Mouse (Mus musculus): ENCODE measurements around the gene Ago3.

Gene Ago3

DNA sequence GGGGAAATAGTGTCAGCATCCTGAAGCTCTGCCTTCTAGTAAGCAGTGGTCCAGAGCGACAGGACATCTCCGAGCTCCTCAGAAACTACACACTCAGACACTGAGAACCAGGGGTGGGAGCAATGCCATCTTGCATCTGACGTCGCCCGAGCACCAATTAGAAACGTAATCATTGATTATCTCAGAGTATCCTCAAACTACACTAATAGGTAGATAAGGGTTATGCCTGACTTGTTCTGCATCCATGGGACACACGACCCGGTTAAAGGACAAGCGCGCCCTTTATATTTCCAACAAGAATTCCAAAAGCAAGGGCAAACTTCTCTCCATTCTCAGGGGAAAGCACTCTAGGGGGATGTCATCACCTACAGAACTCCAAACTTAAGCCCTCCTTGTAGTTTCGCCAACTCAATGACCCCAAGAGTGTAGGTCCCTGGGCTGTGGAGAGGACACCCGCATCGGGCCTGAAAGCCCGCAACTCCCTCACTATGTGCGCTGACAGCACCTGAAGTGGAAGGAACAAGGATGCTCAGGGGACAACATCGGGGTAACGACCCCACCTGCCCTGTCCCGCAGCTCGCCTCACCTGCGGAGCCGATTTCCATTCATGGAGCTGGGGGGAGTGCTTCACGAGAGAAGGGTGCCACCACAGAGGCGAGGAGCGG, 542 bp downstream of the Ago3 start:
- DNase-seq (ENCODE audit: low read depth in 2 of 2, low spot score in 2 of 2), result peak in 1 of 2 experiments; percentile 2

DNA sequence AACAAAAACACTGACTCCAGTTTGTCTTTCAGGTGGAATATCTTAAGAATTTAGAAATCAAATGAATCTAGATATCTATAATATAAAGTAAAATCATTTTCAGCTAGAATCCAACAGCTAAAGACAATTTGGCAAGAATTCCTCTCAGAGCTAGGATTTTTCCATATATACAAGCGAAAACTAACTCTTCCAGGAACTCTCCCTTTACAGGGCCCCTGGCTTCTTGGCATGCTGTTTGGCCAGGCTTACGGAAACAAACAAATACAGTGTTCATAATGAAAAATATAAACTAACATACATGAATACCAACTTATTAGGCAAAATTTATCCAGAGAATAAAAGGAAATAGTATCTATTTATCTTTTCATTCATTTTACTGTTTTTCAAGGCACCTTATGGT, 5.5 kb downstream of the Ago3 start:
- DNase-seq (ENCODE audit: low read depth in 2 of 2, low spot score in 2 of 2), result no peak

GRCm38 (mm10) chr4:126415707-126416106, 13.6 kb downstream of the Ago3 start:
- no peak for DNase-seq (ENCODE audit: low read depth in 2 of 2, low spot score in 2 of 2)

GRCm38 (mm10) chr4:126412526-126412925, 16.8 kb downstream of the Ago3 start:
- no peak for DNase-seq (ENCODE audit: low read depth in 2 of 2, low spot score in 2 of 2)

GRCm38 (mm10) chr4:126371497-126371896, 57.9 kb downstream of the Ago3 start:
- no peak for DNase-seq (ENCODE audit: low read depth in 2 of 2, low spot score in 2 of 2)

DNA sequence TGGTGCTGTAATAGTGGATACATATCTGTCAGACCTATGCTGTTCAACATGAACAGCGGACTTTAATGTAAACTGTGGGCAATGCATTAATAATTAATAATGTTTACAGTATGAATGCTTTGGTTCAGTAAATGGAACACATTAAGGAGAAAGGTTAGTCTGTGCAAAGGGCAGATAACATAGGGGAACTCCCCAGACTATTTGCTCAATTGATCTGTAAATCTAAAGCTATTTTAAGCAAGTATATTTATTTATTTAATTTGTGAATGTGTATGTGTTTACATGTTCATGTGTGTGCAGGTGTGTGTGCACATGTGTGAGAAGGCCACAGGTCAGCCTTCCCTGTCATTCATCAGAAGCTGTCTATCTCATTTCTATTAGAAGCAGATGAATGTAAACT, 69.3 kb downstream of the Ago3 start:
- no peak for DNase-seq (ENCODE audit: low read depth in 2 of 2, low spot score in 2 of 2)

DNA sequence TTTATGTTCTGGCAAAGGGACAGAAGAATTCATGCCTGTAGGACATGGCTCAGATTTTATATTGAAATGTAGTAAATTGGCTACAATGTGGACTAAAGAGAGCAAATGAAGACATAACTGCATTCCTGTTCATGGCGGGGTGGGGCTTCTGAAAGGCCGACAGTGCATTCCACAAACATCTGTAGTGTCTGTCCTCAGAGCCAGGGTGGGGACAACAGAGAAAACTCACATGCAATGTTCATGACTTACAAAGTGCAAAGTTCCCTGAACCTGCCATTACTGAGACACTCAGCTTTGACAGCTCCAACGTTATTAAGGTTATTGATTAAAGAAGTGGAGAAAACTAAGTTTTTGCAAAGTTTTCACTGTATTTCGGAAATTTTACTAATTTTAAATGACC, 85.9 kb downstream of the Ago3 start:
- no peak for DNase-seq (ENCODE audit: low read depth in 2 of 2, low spot score in 2 of 2)

DNA sequence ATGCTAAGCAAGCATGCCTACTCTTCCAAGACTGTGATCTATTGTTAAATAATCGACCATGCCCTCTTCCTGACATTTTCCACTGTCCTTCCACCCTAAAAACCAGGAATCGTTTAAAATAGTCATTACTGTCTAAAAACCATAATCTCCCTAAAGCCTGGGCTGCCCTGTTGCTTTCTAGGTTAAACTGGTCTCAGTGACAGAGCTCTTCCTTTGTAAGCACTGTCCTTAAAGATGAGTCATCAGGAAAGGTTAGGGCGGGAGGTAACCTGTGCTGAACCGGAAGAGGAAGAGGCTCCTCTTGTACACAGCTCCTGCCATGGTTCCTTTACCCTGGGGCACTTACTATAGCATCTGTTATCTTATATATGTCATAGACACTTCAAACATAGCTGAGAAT, 89.9 kb downstream of the Ago3 start:
- DNase-seq (ENCODE audit: low read depth in 2 of 2, low spot score in 2 of 2), result no peak

- DNase-seq (ENCODE audit: low read depth in 2 of 2, low spot score in 2 of 2), result no peak
Measured at GRCm38 (mm10) chr4:126332358-126332757, 97.0 kb downstream of the Ago3 start.

GRCm38 (mm10) chr4:126331751-126332150, 97.6 kb downstream of the Ago3 start:
- DNase-seq (ENCODE audit: low read depth in 2 of 2, low spot score in 2 of 2), result no peak

- no peak for DNase-seq (ENCODE audit: low read depth in 2 of 2, low spot score in 2 of 2)
Measured at GRCm38 (mm10) chr4:126330295-126330694, 99.1 kb downstream of the Ago3 start.

DNA sequence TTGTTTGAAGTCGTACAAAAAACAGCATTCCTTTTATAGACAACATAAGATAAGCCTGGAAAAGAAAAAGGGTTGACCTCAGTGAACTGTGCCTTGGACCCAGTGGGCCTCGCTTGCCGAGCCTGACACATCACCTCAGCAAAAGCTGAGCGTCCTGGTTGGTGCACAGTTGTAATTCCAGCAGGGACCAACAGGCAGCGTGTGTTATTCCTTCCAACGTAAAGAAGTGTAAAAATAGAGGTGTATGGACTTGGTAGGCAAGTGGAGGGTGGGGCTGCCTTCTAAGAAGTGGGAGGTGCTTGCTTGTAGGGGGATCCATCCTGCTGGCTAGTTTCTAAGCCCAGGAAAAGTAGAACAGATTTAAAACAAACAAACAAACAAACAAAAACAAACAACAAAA, 103.3 kb downstream of the Ago3 start:
- DNase-seq (ENCODE audit: low read depth in 2 of 2, low spot score in 2 of 2), result no peak

DNA sequence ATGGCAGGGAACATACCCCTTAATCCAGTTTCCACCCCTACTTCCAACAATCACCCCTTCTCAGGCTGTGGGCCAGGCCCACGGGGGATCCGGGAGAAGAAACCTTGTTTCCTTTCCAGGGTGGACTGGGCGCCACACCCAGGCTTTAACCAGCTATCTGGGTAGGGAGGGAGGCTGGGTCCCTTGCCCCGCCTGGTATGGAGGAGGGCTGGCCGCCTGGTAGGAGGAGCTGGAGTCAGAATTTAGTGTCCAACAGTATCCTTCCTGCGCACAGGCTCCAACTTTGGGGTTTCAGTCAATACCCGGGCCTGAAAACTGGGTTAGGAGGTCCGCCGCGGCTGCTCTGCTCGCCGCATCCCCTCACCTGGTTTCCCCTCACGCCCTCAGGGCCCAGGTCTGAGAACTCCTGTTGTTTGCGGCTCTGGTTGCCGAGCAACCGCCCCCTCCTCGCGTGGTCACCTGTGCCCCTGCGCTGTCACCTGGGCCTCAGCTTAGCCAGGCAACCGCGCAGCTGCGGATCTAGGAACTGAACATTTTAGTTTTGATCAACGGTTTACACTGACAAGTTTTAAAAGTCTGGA, 104.0 kb downstream of the Ago3 start, which contains the start of gene Tekt2:
Gene Tekt2 (minus strand): TSS at position 408 of the 581 bp plus-strand sequence.
- no peak for DNase-seq (ENCODE audit: low read depth in 2 of 2, low spot score in 2 of 2)

- DNase-seq (ENCODE audit: low read depth in 2 of 2, low spot score in 2 of 2), result no peak
Measured at GRCm38 (mm10) chr4:126324861-126325260, 104.5 kb downstream of the Ago3 start.

DNA sequence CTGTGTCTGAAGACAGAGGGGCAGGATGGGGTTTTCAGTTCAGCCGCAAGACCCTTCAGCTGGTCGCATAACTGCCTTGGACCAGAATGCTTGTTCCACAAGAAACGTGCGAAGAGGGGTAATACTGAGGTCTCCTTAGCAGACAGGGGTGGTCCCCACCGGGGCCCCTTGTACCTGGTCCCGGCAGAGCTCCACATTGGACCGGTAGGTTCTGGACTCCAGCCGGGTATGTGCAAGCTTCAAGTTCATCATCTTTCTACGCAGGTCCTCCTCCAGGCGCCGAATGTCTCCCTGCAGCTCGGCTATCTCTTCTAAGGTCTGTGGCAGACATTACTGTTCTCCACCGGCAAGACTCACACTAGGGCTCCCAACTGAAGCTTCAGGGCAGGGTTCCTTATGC, 106.7 kb downstream of the Ago3 start:
- no peak for DNase-seq (ENCODE audit: low read depth in 2 of 2, low spot score in 2 of 2)

- DNase-seq (ENCODE audit: low read depth in 2 of 2, low spot score in 2 of 2), result no peak
Measured at GRCm38 (mm10) chr4:126321854-126322511, 107.4 kb downstream of the Ago3 start.

DNA sequence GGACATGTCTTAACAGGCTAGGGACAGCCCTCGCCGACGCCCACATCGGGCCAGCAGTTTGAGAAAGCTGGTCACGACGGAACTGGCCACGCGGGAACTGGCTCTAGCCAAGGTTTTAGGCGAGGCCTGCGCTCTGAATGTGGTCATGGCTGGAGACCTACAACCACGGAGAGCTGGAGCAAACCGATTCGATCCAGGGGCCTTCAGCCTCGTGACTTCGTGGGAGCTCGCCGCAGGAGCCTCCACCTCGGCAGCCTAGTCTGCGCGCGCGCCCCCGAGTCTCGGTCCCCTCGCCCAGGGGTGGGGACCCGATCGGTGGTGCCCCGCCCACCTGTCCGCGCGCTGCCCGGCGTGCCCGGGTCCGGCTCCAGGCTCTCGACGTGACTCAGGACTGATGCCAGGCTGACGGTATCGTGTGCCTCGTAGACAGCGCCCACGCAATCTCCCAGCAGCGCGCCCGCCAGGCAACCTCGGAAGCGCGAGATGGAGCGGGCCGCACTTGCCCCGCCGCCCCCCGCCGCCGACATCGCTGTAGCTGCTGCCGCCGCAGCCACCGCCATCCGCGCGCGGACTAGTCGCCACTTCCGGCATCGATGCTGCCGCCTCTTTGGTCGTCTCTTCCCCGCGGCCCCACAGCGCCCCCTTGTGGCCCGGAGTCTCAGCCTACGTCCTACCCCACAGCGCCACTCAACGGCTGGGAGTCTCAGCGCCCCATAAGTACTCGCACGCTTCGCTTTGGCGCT, 108.1 kb downstream of the Ago3 start, which contains the start of gene Adprhl2:
Gene Adprhl2 (minus strand): TSS at position 593 of the 743 bp plus-strand sequence.
- DNase-seq (ENCODE audit: low read depth in 2 of 2, low spot score in 2 of 2), result peak; percentile 100

GRCm38 (mm10) chr4:126319806-126320205, 109.5 kb downstream of the Ago3 start:
- no peak for DNase-seq (ENCODE audit: low read depth in 2 of 2, low spot score in 2 of 2)

- no peak for DNase-seq (ENCODE audit: low read depth in 2 of 2, low spot score in 2 of 2)
Measured at GRCm38 (mm10) chr4:126316443-126317040, 112.8 kb downstream of the Ago3 start.

DNA sequence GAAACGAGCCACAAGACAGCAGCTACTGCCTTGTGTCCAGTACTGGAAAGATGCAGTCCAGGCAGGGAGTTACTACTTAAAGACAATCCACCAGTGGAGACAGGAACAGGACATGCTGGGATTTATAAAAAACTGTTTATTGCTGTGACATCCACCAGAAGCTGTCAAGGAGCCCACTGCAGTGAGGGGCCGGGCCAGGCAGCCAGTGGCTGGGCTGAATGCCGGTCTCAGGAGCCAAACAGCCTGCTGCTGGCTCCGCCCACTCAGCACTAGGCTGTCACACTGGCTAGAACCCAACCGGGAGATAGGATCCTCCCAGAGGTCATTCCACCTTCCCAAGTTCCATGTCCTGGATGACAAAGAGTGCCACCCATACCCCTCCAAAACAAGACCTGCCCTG, 113.4 kb downstream of the Ago3 start:
- DNase-seq (ENCODE audit: low read depth in 2 of 2, low spot score in 2 of 2), result no peak

- DNase-seq (ENCODE audit: low read depth in 2 of 2, low spot score in 2 of 2), result no peak
Measured at GRCm38 (mm10) chr4:126314393-126314792, 115.0 kb downstream of the Ago3 start.

Data from CD8-positive naive resting alpha-beta T cell, adult 2 months (primary cell).